Mouse (Mus musculus): ENCODE results near the gene Prelp. TPM values are rescaled to one million over a fixed set of nuclear protein-coding genes. Genes with fewer than 3 reads are reported as not detected.

Prelp gene
- total RNA-seq, 2 experiments from 2014 or later: 10.8 to 11.6 TPM

DNA sequence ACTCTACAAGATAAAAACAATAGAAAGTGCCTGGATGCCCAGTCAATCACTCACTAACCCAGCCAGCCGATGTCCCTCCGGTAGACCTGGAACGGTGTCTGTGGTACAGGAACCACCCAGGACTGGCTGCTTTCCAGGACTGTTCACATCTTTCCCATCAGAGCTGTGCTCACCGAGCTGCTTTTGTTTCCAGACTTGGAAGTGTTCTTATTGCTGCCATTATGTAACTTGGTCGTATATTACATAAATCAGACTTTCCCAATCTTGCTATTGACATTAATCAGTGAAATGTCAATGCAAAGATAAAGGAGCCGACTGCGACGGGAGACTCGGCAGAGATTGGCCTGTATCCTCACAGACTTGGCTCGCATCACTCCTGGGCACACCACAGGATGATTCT is 50.0 kb downstream of the Prelp start:
- intact Hi-C loops (cut with DNase I): no loop called here
- H3K27ac ChIP-seq: peak overlapping the region; percentile 44
- H3K4me3 ChIP-seq: no peak overlapping the region
- no peak for DNase-seq (ENCODE audit: extremely low spot score in 1 of 2, low spot score in 2 of 2)
- no peak for TF ChIP-seq CTCF (IDR thresholded peaks at IDR 0.05)

DNA sequence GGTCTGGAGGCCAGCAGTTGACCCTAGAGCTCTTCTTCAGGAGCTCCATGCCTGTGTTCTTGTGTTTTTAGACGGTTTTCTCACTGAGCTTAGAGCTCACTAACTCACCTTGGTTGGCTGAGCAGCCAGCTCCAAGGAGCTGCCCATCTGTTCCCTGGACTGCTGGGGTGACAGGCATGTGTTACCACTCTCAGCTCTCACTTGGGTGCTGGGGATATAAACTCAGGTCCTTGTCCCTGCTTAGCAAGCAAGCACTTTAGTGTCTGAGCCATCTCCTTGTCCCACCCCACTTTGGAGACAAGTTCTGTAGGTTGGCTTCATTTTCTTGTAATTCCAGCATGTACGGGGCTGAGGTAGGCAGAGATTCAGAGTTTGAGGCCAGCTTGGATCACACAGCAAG is 52.0 kb downstream of the Prelp start:
- no peak for TF ChIP-seq CTCF (IDR thresholded peaks at IDR 0.05)
- intact Hi-C loops (cut with DNase I): no loop called here
- H3K4me3 ChIP-seq: no peak overlapping the region
- no peak overlapping the region for H3K27ac ChIP-seq
- DNase-seq (ENCODE audit: extremely low spot score in 1 of 2, low spot score in 2 of 2): no peak

GRCm38 (mm10) chr1:133863257-133863997 is 57.8 kb downstream of the Prelp start:
- intact Hi-C loops (cut with DNase I): no loop called here
- peak overlapping the region; percentile 50; the same call in 1 of the 2 replicates for H3K27ac ChIP-seq
- no peak for TF ChIP-seq CTCF (IDR thresholded peaks at IDR 0.05)
- DNase-seq (ENCODE audit: extremely low spot score in 1 of 2, low spot score in 2 of 2): no peak
- no peak overlapping the region for H3K4me3 ChIP-seq

- TF ChIP-seq CTCF (IDR thresholded peaks at IDR 0.05): no peak
- H3K27ac ChIP-seq: no peak overlapping the region
- intact Hi-C loops (cut with DNase I): no loop called here
- DNase-seq (ENCODE audit: extremely low spot score in 1 of 2, low spot score in 2 of 2): no peak
- no peak overlapping the region for H3K4me3 ChIP-seq
Observed at GRCm38 (mm10) chr1:133861028-133861427, 60.2 kb downstream of the Prelp start.

Other genes with a start within 250 kb of the Prelp start
- gene Lax1, start 231.3 kb downstream of the Prelp start, total RNA-seq (2021): under 1 TPM in 1 of 2 experiments, not detected in 1; 0.65 TPM
- gene Atp2b4, start 120.4 kb downstream of the Prelp start, total RNA-seq (2021): 100 to 1,000 TPM; 245 to 247 TPM
- gene Optc, start 13.4 kb downstream of the Prelp start, total RNA-seq (2021): 1 to 10 TPM in 1 of 2 experiments, under 1 TPM in 1; 0.81 to 1.2 TPM
- 10 to 100 TPM; 15.8 to 23.8 TPM for gene Fmod, start 115.8 kb upstream of the Prelp start, total RNA-seq (2021)
- gene Btg2, start 157.7 kb upstream of the Prelp start, total RNA-seq (2021): 10 to 100 TPM; 26.2 to 28.3 TPM
- not detected for gene Chit1, start 189.8 kb upstream of the Prelp start, total RNA-seq (2021)

Measured in left cerebral cortex, adult 2 months (tissue).